Mouse (Mus musculus) ES-CJ7 (cell line): ENCODE results near the gene 4930432K21Rik.

Source experiments
- DNase-seq: peaks from one replicate; pipeline ENCODE4 v3.0.0; 2011; ENCODE audit warnings: low read depth, low spot score

4930432K21Rik gene

GRCm38 (mm10) chr8:84192023-84192422, 44.2 kb downstream of the 4930432K21Rik start:
- peak; percentile 92 for DNase-seq

GRCm38 (mm10) chr8:84192555-84192954, 44.7 kb downstream of the 4930432K21Rik start:
- peak; percentile 78 for DNase-seq

GRCm38 (mm10) chr8:84193161-84193560, 45.3 kb downstream of the 4930432K21Rik start:
- DNase-seq: no peak

- DNase-seq: peak; percentile 80
Observed at GRCm38 (mm10) chr8:84193566-84193965, 45.7 kb downstream of the 4930432K21Rik start.

GRCm38 (mm10) chr8:84194224-84194743, 46.5 kb downstream of the 4930432K21Rik start:
- peak; percentile 99 for DNase-seq

- DNase-seq: peak; percentile 95
Observed at GRCm38 (mm10) chr8:84197141-84197921, 49.5 kb downstream of the 4930432K21Rik start.

GRCm38 (mm10) chr8:84197922-84198774, 50.3 kb downstream of the 4930432K21Rik start:
- DNase-seq: peak; percentile 95

GRCm38 (mm10) chr8:84198871-84199270, 51.0 kb downstream of the 4930432K21Rik start:
- DNase-seq: no peak

GRCm38 (mm10) chr8:84199348-84200125, 51.7 kb downstream of the 4930432K21Rik start:
- no peak for DNase-seq

- peak; percentile 60 for DNase-seq
Observed at GRCm38 (mm10) chr8:84200126-84200555, 52.3 kb downstream of the 4930432K21Rik start.

- DNase-seq: peak; percentile 60
Observed at GRCm38 (mm10) chr8:84200652-84201544, 53.1 kb downstream of the 4930432K21Rik start.

GRCm38 (mm10) chr8:84201545-84202245, 53.9 kb downstream of the 4930432K21Rik start:
- DNase-seq: no peak

GRCm38 (mm10) chr8:84202466-84202865, 54.6 kb downstream of the 4930432K21Rik start:
- no peak for DNase-seq

- peak; percentile 58 for DNase-seq
Observed at GRCm38 (mm10) chr8:84202938-84203917, 55.4 kb downstream of the 4930432K21Rik start.

GRCm38 (mm10) chr8:84203975-84204772, 56.3 kb downstream of the 4930432K21Rik start:
- DNase-seq: peak; percentile 66

- no peak for DNase-seq
Observed at GRCm38 (mm10) chr8:84205073-84205472, 57.2 kb downstream of the 4930432K21Rik start.

GRCm38 (mm10) chr8:84206666-84207065, 58.8 kb downstream of the 4930432K21Rik start:
- peak; percentile 77 for DNase-seq

- no peak for DNase-seq
Observed at GRCm38 (mm10) chr8:84207811-84208210, 60.0 kb downstream of the 4930432K21Rik start.
